Mouse (Mus musculus): Measurements from ENCODE around the gene Slc36a1. TPM values are rescaled to one million over a fixed set of nuclear protein-coding genes. Genes with fewer than 3 reads are reported as not detected.
A peak's percentile ranks its signal among the peaks of the same experiment; 100 is the strongest.

The Slc36a1 gene
- total RNA-seq (2021), result 10 to 100 TPM; 49.9 to 55.4 TPM
- long read RNA-seq, partial matches to known transcripts, result 2 of 9 reads
- long read RNA-seq, other reads (novel, unspliced or antisense), result 6 of 9 reads

GRCm38 (mm10) chr11:55204159-55204596, at the start of gene Slc36a1:
Gene Slc36a1, plus strand, starts transcription at chr11:55204350.
- peak; percentile 99 for DNase-seq (ENCODE audit: low spot score in 2 of 2)

DNA sequence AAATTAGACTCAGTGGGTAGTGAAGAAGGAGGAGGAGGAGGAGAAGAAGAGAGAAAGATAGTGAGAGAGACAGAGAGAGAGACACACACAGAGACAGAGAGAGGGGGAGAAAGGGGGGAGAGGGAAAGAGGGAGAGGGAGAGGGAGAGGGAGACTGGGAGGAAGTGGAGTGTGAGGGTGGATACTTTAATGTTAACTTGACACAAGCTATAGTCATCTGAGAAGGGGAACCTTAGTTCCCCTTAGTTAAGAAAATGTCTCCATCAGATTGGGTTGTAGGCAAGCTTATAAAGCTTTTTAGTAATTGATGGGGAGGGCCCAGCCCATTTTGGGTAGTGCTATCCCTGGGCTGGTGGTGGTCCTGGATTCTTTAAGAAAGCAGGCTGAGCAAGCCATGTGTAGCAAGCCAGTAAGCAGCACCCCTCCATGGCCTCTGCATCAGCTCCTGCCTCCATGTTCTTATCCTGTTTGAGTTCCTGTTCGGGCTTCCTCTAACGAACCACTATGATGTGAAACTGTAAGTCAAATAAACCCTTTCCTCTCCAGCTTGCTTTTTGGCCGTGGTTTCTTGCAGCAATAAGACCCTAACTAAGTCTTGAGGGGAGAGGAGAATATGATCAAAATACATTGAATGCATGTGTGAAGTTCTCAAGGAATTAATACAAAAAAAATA, 49.6 kb upstream of the Slc36a1 start:
- DNase-seq (ENCODE audit: low spot score in 2 of 2), result no peak

DNA sequence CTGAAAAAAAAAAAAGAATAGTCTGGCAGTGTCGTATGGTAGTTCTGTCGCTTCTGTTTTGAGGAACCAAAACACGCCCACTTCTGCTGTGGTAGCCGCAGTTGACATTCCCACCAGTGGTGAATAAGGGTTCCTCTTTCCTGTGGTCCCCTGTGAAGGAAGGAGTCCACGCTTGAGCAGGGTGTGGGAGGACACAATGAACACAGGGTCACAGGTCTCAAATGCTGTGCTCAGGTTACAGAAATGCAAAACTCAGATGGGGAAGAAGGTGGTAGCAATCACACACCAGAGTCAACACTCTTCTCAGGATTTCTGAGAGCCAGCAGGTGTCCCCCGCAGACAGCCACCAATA, 49.1 kb upstream of the Slc36a1 start:
- no peak for DNase-seq (ENCODE audit: low spot score in 2 of 2)

DNA sequence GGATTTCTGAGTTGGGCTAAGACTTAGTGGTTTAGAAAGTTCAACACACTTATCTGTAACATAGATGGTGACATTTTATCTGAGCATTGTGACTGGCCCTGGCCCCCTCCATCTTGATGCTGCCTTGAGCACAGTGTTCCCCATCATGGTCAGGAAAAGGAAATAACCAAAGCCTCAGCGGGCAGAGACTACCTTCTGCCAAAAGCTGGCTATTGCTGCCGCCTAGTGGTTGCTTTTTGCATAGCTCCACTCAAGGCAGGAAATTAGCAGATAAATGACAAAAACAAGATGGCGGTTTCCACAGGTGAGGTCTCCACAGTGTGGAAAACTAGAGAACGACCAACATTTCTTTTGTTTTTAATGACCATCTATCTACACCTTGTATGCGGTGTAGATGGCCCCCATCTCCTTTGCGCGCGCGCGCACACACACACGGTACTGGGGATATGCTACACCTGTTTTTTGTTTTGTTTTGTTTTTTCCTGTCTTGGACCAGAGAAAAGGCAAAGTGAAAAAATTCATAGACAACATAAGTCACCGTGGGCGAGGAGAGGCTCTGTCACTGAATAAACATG, 45.3 kb upstream of the Slc36a1 start:
- peak; percentile 89 to 92 for DNase-seq (ENCODE audit: low spot score in 2 of 2)

DNA sequence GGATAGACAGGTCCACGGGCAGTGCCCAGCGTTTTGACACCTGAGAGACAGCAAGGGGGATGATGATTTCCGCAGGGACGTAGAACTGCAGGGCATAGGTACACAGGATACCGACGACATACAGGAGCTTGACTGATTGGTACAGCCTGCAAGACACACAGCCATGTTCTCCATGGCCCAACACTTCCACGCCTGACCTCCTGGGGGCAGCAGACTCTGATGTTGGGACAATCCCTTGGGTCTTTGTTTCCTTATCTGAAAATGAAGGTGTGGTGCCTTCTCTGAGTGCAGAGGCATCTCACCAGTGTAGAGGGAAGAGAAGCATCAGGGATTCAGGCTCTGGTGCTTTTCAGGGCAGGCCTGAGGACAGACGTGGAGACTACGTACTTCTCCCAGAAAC, 41.5 kb upstream of the Slc36a1 start:
- peak; percentile 60 to 62 for DNase-seq (ENCODE audit: low spot score in 2 of 2)

GRCm38 (mm10) chr11:55164723-55165122, 39.4 kb upstream of the Slc36a1 start:
- DNase-seq (ENCODE audit: low spot score in 2 of 2), result peak; percentile 44 to 46

DNA sequence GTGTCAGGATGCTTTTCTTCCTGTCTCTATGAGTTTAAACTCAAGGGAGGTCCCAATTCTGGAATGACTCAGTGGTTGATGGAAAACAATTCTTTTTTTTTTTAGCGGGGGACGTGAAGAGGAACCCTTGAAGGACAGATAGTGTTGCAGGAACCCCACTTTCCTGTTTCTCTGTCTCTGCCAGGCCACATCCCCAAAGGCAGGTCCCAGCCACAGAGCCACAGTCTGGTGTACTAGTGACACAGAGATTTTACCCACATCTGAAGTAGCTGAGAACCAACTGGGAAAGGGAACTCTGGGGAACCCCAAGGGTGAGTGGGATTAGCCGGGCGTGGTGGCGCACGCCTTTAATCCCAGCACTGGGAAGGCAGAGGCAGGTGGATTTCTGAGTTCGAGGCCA, 38.4 kb upstream of the Slc36a1 start:
- no peak for DNase-seq (ENCODE audit: low spot score in 2 of 2)

GRCm38 (mm10) chr11:55168504-55168903, 35.6 kb upstream of the Slc36a1 start:
- no peak for DNase-seq (ENCODE audit: low spot score in 2 of 2)

DNA sequence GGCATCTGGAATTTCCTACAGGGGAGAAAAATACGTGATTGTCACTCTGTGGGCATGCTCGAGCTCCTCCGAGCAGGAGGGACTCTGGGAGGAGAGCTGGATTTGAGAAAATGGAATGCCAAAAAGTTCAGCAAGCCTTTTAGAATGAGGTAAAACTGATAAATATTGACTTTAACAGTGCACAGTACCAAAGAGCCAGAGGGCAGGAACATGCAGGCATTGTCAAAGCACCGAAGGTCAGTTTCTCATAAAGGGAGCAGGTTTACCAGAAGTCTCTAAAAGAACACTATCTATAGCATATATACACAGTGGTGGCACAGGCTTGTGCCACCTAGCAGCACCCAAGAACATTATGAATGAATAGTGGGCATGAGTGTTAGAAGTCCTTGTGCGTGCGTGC, 35.2 kb upstream of the Slc36a1 start:
- no peak for DNase-seq (ENCODE audit: low spot score in 2 of 2)

GRCm38 (mm10) chr11:55170501-55170900, 33.6 kb upstream of the Slc36a1 start:
- no peak for DNase-seq (ENCODE audit: low spot score in 2 of 2)

DNA sequence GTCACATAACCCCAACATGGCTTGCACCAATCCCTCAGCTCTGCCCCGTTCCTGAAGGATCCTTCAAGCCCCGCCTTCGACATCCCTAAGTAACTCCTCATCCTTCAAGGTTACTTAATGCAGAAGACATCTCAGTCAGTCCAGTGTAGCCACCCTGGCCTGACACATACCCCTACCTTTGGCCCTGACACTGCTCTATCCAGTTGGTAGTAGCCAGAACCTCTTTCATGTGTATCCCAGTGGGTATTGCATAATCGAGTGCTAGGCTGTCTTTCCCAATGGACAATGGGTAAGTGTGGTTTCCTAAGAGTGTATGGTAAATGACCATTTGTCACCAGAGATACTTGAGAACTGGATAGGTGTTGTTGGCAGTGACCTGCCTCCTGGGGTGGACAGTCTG, 25.3 kb upstream of the Slc36a1 start:
- DNase-seq (ENCODE audit: low spot score in 2 of 2), result no peak

GRCm38 (mm10) chr11:55179856-55180255, 24.3 kb upstream of the Slc36a1 start:
- no peak for DNase-seq (ENCODE audit: low spot score in 2 of 2)

GRCm38 (mm10) chr11:55183124-55183523, 21.0 kb upstream of the Slc36a1 start:
- no peak for DNase-seq (ENCODE audit: low spot score in 2 of 2)

GRCm38 (mm10) chr11:55184246-55184645, 19.9 kb upstream of the Slc36a1 start:
- DNase-seq (ENCODE audit: low spot score in 2 of 2), result no peak

DNA sequence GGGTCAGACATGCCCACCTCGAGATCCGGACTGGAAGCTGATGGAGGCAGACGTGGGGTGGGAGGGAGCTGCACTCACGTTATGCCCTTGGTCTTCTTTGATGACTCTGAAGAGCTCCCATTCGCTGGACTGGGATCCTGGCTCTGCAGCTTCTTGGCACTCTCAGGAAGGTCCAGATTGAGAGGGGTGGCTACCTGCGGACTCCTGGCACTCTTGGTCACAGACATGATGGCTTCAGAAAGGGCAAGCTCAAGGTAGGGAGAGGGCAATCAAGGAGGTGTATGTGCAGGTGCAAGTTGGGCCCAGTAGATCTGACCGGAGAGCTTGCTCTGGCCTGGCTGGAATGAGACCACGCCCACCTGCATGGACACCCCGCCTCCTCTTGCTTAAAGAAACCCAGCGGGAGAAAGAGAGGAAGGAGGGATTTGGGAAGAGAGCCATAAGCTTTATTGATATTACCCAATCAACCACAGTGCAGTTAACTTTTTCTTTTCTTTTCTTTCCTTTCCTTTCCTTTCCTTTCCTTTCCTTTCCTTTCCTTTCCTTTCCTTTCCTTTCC, 19.3 kb upstream of the Slc36a1 start, which contains the start of gene Slc36a2:
Slc36a2 (minus strand) TSS at position 345 of the 559 bp plus-strand sequence.
- DNase-seq (ENCODE audit: low spot score in 2 of 2), result no peak

- DNase-seq (ENCODE audit: low spot score in 2 of 2), result no peak
Measured at GRCm38 (mm10) chr11:55187292-55187691, 16.9 kb upstream of the Slc36a1 start.

- DNase-seq (ENCODE audit: low spot score in 2 of 2), result no peak
Measured at GRCm38 (mm10) chr11:55187777-55188176, 16.4 kb upstream of the Slc36a1 start.

- DNase-seq (ENCODE audit: low spot score in 2 of 2), result no peak
Measured at GRCm38 (mm10) chr11:55190216-55190615, 13.9 kb upstream of the Slc36a1 start.

GRCm38 (mm10) chr11:55197086-55197485, 7.1 kb upstream of the Slc36a1 start:
- no peak for DNase-seq (ENCODE audit: low spot score in 2 of 2)

GRCm38 (mm10) chr11:55197740-55198510, 6.2 kb upstream of the Slc36a1 start:
- DNase-seq (ENCODE audit: low spot score in 2 of 2), result no peak

- peak; percentile 32 to 45 for DNase-seq (ENCODE audit: low spot score in 2 of 2)
Measured at GRCm38 (mm10) chr11:55204602-55205001, 452 bp downstream of the Slc36a1 start.
